Mouse (Mus musculus): ENCODE measurements at regions not wholly inside any gene's neighbourhood (a gene's known extent, or its start where the extent isn't known, plus 50 kb on each side); places are given as distances from the start of the nearest gene placed in this dataset.

GRCm38 (mm10) chr14:100362786-100363185 lies 78.3 kb upstream of the Klf12 start:
- in situ Hi-C loops (cut with MboI; ENCODE audit: unreplicated experiment in 2 of 2): loop anchor here in 1 of 2 experiments (5.0 kb wide), 1 partner anchor 45 kb away; no protein-coding TSS in a partner anchor

GRCm38 (mm10) chr14:100361346-100362029 lies 77.0 kb upstream of the Klf12 start:
- in situ Hi-C loops (cut with MboI; ENCODE audit: unreplicated experiment in 2 of 2): loop anchor here in 1 of 2 experiments (5.0 kb wide), 1 partner anchor 46 kb away; no protein-coding TSS in a partner anchor

DNA sequence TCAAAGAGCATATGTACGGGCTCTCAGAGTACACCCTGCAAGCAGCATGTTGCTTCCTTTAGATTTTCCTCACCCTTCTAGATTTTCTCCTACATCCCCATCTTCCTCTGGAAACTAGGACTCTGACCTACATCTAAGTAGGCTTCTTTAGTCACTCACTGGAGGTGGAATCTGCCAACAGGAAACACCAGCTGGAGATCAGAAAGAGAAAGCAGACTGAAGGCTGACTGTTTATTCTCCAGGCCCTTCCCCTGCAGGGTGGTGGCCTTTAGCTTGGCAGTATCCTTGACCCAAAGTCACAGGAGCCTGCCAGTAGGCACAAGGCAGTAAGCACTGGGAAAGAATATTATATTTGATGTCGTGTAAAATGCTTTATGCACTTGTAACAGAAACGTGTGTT lies 75.4 kb upstream of the Klf12 start:
- in situ Hi-C loops (cut with MboI; ENCODE audit: unreplicated experiment in 2 of 2): loop anchor here in 1 of 2 experiments (5.0 kb wide), 1 partner anchor 47 kb away; no protein-coding TSS in a partner anchor

DNA sequence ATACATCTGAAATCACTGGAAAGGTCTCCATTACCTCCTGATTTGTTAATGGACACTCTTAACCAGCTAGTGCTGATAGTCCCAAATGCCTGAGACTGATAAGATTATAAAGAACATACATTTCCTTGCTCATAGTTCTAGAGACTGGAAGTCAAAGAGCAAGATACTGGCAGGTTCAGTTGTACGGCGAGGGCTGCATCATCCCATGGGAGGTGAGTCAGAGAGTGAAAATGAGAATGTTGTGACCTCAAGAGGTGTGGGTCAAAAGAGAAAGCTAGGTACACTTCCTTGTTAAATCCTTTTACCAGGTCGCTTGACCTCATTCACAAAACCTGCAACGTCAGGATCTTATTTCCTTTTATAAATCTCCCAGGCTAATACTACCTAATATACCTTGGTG lies 72.7 kb upstream of the Klf12 start:
- in situ Hi-C loops (cut with MboI; ENCODE audit: unreplicated experiment in 2 of 2): no loop called here

DNA sequence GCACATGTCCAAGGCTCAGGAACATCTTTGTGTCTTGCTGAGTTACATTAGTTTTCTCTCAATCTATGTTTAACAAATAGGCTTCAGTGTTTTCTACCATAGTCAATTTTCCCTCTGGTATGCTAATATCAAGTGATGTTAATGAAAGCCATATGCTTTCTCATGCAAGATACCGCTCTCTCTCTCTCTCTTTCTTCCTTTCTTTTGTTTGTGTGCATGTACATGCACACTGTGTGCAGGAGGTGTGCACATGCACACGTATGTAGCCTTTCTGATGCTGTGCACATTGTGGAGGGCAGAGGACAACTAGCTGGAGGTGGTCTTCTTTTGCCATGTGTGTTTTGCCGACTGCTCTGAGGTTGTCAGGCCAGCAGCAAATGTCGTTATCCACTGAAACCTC lies 69.0 kb upstream of the Klf12 start:
- in situ Hi-C loops (cut with MboI; ENCODE audit: unreplicated experiment in 2 of 2): no loop called here

- in situ Hi-C loops (cut with MboI; ENCODE audit: unreplicated experiment in 2 of 2): no loop called here
These were observed 68.5 kb upstream of the Klf12 start for GRCm38 (mm10) chr14:100352961-100353452.

- in situ Hi-C loops (cut with MboI; ENCODE audit: unreplicated experiment in 2 of 2): no loop called here
These were observed 66.5 kb upstream of the Klf12 start for GRCm38 (mm10) chr14:100351004-100351403.

GRCm38 (mm10) chr14:100350021-100350790 lies 65.7 kb upstream of the Klf12 start:
- in situ Hi-C loops (cut with MboI; ENCODE audit: unreplicated experiment in 2 of 2): no loop called here

- in situ Hi-C loops (cut with MboI; ENCODE audit: unreplicated experiment in 2 of 2): no loop called here
These were observed 64.1 kb upstream of the Klf12 start for GRCm38 (mm10) chr14:100348336-100349164.

DNA sequence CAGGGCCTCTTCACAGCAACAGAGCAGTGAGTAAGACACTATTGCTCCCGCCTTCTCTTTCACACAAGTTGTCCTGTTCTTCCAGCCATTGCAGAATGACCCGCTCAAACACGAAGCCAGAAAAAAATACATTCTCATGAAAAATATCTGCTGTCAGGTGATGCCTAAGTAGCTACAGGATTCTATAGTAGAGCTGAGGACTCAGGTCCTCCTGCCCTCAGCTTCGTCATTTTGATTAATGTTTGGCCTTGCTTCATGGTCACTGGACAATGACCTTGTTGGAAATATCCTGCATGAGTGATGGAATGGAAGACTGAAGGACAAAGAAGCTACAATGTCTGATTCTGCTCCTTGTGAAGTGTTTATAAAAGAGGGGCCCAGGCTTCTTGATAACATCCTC lies 52.4 kb upstream of the Klf12 start:
- in situ Hi-C loops (cut with MboI; ENCODE audit: unreplicated experiment in 2 of 2): no loop called here
